Mouse (Mus musculus): Measurements from ENCODE around the gene Vwa5b1. TPM values are rescaled to one million over a fixed set of nuclear protein-coding genes. Genes with fewer than 3 reads are reported as not detected.

Gene Vwa5b1
- total RNA-seq (2021), result 1 to 10 TPM; 2.0 to 3.3 TPM
- long read RNA-seq, experiment 1, partial matches to known transcripts, result 0 of 2 reads
- long read RNA-seq, experiment 1, other reads (novel, unspliced or antisense), result 2 of 2 reads
- long read RNA-seq, experiment 2, result 0 reads

DNA sequence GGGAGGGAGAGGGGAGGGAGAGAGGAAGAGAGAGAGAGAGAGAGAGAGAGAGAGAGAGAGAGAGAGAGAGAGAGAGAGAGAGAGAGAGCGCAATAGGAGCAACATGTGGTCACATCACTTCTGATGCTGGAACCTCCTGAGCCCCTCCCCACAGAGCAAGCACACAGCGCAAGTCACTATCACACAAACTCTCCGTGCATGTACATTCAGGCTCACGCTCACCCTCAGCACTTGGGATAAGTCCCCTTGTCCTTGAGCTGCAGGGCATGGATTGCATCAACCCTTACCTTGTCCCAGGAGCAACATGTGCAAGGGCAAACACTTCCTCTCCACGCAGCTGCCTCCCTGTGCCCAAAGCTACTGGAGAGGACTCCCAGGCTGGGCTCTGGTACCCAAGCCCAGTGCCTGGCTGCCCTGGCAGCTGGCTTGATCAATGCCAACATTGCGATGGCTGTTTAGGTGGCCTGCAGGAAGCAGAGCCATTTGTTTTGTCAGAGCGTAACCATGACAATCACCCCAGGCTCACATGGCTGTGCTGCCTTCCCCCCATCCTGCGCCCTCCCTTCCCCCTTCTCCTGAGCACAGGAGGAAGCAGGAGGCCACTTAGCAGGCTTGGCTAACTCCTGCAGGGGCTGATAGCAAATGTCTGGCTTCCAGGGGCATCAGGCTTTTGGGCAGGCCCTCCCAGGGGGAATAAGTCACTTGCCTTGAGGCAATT, at the start of gene Vwa5b1:
TSS of gene Vwa5b1 (minus strand) at position 457 of the 718 bp plus-strand sequence.
- TF ChIP-seq CTCF (conservative IDR thresholded peaks at IDR 0.05), result no peak
- H3K4me3 ChIP-seq, result peak within 1 kb of the TSS; percentile 18
- no peak for DNase-seq (ENCODE audit: low spot score in 2 of 2)
- no peak within 1 kb of the TSS for H3K27ac ChIP-seq

DNA sequence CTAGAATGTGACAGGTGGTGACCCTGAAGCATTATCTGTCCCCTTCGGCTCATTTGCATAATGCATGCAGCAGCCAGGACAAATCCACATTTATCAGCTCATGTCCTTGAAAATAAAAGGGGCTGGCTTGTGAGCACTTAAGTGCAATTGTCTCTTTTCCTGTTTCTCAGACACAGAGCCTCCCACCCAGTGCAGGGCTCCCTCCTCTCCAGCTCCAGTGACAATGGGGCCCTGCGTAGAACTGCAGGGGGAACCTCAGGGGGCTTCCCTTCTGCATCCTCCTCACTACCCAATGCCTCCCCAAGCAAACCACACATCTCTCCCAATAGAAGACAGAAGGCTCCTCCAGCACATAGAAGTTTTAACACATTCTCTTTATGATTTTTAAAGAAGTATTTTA, 47.1 kb upstream of the Vwa5b1 start:
- no peak for DNase-seq (ENCODE audit: low spot score in 2 of 2)
- no peak for TF ChIP-seq CTCF (conservative IDR thresholded peaks at IDR 0.05)
- H3K4me3 ChIP-seq, result no peak overlapping the region
- H3K27ac ChIP-seq, result no peak overlapping the region

DNA sequence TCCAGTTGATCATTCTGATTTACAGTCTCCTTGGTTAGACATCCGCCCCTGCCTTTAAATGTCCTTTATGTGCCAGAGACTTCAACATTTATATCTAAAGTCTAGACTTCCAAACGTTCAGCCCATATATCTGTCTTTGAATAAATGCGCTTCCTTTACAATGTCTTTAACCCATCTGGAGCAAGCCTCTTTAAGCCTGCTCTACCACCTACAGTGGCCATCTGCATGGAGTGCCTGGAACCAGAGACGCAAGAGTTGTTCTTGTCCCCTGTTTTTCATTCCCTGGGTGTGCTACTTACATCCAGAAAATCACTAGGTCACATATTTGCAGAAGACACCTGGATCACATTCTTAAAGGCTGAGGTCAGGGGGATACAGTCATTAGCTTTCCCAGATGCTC, 44.4 kb upstream of the Vwa5b1 start:
- DNase-seq (ENCODE audit: low spot score in 2 of 2), result no peak
- no peak for TF ChIP-seq CTCF (conservative IDR thresholded peaks at IDR 0.05)
- Histone ChIP-seq H3K4me3 (no peak overlapping the region), H3K27ac (no peak overlapping the region)

DNA sequence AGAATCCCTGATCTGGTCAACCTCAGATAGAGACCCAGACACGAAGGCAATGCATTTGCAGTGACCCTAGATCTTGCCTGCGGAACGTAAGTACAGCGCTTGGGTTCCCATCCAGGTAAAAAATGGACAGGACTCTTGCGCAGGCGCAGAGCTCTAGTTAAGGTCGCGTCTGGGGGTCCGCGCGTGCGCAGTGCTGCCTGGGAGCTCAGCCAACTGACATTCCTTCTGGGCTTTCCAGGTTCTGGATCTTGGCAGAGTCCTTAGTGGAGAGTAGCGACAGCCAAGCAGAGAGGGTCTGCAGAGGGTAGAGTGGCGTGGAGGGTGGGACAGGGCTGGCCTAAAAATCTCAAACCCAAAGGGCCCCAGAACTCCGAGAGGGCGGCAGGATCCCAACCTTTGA, 41.9 kb upstream of the Vwa5b1 start:
- DNase-seq (ENCODE audit: low spot score in 2 of 2), result peak; percentile 50 to 71
- Histone ChIP-seq H3K27ac (peak overlapping the region; percentile 75), H3K4me3 (peak overlapping the region; percentile 31)
- no peak for TF ChIP-seq CTCF (conservative IDR thresholded peaks at IDR 0.05)

DNA sequence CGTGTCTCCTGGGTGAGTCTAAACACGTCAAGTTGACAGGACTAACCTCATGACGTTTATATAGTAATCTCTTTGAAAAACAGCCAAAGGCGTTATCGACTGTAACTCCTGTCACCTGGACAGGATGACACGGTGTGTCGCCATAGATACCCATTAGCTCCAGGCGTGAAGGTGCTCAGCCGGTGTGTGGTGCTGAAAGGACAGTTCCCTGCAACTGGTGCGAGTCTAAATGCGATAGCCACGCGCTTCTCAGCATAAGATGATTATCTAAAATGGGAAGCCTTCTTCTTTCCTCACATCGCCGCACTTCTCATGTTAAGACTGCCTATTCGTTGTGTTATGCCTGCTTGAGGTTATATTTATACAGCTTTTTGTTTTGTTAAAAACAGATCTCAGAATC, 40.8 kb upstream of the Vwa5b1 start:
- no peak for DNase-seq (ENCODE audit: low spot score in 2 of 2)
- Histone ChIP-seq H3K4me3 (no peak overlapping the region), H3K27ac (no peak overlapping the region)
- no peak for TF ChIP-seq CTCF (conservative IDR thresholded peaks at IDR 0.05)

DNA sequence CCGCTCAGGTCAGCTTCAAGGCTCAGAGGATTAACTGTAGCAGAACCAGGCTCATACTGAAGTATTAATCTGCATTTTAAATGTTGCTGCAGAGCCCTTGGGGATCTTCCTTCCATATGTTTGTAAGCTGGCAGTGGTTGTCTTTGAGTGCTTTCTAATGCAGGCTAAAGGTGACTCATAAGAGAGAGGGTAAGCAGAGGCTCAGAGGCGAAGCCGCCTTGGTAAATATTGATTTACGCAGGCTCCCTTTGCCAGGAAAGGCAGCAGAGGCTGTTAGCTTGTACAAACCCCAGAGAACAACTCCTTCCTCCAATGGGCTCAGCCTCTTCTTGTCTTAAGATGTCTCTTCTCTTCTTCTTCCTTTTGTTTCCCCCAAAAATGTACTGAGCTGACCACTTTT, 36.5 kb upstream of the Vwa5b1 start:
- no peak overlapping the region for H3K27ac ChIP-seq

DNA sequence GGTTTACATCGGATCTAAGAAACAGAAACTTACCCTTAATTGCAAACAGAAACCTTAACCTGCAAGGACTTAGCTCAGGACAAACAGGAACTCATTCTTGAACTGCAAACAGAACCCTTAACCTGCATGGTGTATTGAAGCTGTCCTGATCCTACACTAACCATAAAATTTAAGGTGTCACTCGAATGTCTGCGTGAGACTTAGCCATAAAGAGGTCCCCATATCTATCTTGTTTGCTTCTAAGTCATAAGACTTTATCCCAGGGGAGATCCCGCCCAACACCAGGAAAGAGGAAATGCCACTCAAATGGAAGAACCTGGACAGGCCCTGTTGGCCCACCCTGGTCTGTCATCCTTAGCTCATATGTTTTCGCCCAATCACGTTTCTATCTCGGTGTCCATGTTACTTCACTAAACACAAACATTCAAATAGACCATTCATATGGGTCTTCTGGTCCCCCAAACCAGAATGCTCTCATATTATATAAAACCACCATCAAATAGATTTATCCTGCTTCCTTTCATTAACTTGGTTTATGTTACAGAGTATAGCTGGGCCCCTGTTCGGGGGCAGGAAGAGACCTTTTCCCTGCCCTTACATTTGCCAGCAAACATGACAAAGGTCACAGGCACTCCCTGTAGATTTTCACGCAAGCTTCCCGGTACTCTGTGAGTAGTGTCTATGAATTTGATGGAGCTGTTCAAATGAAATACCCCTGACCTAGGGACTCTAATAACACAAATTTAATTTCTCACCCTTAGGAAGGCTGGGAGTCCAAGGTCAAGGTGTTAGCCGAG, 34.6 kb upstream of the Vwa5b1 start:
- no peak for DNase-seq (ENCODE audit: low spot score in 2 of 2)
- H3K27ac ChIP-seq, result no peak overlapping the region
- no peak for TF ChIP-seq CTCF (conservative IDR thresholded peaks at IDR 0.05)
- no peak overlapping the region for H3K4me3 ChIP-seq

More for the DNA sequence above, 36.5 kb upstream of the Vwa5b1 start:
- H3K4me3 ChIP-seq, result no peak overlapping the region
- DNase-seq (ENCODE audit: low spot score in 2 of 2), result no peak
- no peak for TF ChIP-seq CTCF (conservative IDR thresholded peaks at IDR 0.05)

DNA sequence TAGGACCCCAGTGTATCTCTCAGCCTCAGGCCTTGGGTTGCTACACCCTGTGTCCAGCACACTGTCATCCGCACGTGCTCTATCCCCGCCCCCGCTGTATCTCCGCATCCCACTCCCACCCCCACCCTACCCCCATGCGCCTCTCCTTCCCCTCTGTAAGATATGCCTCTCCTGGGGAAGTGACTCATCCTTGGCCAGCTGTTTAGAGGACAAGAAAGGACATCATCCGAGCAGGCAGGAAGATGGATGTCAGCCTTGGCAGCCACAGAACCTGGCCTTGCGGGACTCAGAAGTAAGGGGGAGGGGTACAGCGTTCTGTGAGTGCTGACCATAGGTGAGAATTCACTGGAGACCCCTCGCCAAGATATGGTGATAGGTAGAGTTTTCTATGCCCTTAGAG, 30.8 kb upstream of the Vwa5b1 start:
- H3K27ac ChIP-seq, result no peak overlapping the region
- H3K4me3 ChIP-seq, result no peak overlapping the region
- no peak for TF ChIP-seq CTCF (conservative IDR thresholded peaks at IDR 0.05)
- DNase-seq (ENCODE audit: low spot score in 2 of 2), result no peak

DNA sequence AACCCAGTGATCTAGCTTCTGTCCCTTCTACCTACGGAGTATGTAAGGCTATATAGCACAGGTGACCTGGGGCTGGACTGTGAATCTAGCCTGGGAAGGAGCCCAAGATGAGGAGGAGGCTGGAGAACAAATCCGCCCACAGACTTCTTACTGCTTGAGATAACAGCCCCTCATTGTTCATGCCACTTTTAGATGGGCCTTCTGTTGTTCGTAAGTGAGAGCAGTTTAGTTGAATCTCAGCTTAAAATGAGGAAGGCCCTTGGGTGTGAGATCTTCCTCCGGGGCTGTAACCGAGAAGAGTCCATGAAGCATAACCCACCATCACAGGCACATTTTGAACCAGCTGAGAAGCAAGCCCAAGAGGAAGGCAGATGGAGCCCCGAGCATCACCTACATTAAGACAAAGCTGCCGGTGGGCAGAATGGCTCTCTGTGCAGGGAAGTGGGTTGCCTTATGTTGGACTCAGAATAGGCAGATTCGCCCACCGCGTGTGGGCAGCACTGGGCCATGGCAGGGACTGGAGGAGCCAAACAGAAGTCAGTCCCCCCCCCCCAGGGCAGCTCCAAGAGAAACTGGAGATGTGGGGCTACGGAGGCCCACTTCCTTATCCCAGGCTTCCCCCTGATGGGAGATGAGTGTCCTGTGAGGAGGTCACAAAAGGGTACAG, 24.4 kb upstream of the Vwa5b1 start:
- no peak overlapping the region for H3K4me3 ChIP-seq
- no peak for TF ChIP-seq CTCF (conservative IDR thresholded peaks at IDR 0.05)
- DNase-seq (ENCODE audit: low spot score in 2 of 2), result no peak
- peak overlapping the region; percentile 37; the same call in 1 of the 2 replicates for H3K27ac ChIP-seq

DNA sequence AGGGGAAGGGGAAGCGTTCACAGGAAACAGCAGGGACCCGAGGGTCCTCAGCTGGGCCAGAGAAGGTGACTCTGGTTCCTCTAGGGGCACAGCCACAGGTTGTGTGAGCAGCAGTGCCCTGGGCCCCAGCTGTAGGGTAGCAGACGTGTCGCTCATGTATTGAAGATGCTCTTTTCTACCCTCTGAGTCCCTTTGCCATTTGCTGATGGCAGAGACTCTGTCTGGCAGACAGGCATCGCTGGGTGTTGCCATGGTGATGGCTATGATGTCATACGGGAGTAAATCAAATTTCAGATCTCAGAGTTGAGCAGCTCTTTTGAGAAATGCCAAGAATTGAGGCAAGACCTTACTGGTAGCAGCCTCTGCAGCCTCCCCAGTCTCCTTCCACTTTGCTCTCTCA, 17.4 kb upstream of the Vwa5b1 start:
- no peak for TF ChIP-seq CTCF (conservative IDR thresholded peaks at IDR 0.05)
- Histone ChIP-seq H3K27ac (no peak overlapping the region), H3K4me3 (no peak overlapping the region)
- peak; percentile 51 to 65 for DNase-seq (ENCODE audit: low spot score in 2 of 2)

DNA sequence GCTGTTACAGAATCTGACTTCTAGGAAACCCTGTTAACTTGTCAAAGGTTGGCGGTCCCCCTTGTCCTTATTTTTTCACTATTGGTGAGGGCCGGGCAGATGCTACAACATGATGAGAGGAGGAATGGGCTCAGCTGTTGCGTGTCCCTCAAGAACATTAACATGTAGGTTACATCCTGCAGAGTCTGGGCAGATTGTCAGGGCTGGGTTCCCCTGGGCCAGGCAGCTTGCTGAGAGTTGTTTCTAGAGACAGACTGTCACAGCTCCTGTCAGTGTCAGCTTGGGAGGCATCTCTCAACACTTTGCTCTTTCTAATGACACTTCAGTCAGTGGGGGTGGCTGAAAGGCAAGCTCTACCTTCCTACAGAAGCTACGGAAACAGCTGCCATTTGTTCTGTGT, 16.2 kb upstream of the Vwa5b1 start:
- H3K27ac ChIP-seq, result no peak overlapping the region
- no peak for TF ChIP-seq CTCF (conservative IDR thresholded peaks at IDR 0.05)
- no peak overlapping the region for H3K4me3 ChIP-seq
- DNase-seq (ENCODE audit: low spot score in 2 of 2), result no peak

DNA sequence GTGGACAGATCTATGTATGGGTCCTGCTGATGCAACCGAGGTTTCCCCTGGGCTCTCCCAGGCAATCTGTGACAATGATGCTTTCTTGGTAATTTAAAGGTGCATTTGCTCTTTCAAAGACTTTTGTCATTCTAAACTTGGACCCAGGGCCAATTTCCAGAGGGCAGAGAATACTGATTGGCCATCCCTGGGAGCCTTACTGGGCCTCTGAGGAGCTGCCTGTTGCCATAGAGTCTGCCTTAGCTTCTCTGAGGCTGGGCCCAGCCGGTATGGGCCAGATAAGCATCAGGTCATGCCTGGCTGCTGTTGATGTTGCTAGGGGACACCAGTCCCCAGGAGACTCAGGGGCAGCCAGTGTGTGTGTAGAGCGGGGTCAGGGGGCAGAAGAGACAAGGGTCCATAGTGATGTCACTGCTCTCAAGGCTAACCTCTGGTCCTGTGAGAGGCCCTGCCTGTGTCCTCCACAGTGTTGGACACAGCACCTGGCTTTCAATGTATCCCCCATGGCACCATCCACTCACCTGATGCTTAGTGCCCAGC, 12.5 kb upstream of the Vwa5b1 start:
- no peak for TF ChIP-seq CTCF (conservative IDR thresholded peaks at IDR 0.05)
- no peak for DNase-seq (ENCODE audit: low spot score in 2 of 2)

DNA sequence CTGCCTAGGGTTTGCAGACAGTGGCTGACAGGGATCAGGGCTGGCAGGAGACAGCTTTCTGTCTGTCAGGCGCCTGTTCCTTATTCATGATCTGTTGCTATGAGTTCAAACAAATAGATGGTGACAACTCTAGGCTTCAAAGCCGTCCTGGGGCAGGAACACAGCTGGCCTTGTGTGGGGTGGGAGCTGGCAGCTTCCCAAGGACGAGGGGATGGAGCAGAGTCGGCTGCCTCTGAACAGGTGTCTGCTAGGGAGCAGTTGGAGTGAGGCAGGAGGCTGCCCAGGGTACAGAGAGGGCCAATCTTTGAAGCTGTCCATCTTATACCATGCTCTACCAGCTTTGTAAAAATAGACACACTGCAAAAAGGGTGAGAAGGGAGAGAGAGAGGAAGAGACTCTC, 6.6 kb upstream of the Vwa5b1 start:
- no peak overlapping the region for H3K27ac ChIP-seq
- H3K4me3 ChIP-seq, result no peak overlapping the region
- no peak for TF ChIP-seq CTCF (conservative IDR thresholded peaks at IDR 0.05)
- DNase-seq (ENCODE audit: low spot score in 2 of 2), result no peak

More for the DNA sequence above, 12.5 kb upstream of the Vwa5b1 start:
- no peak overlapping the region for H3K27ac ChIP-seq
- H3K4me3 ChIP-seq, result no peak overlapping the region
